Mouse (Mus musculus): Measurements from ENCODE around the gene Mical2. TPM values are rescaled to one million over a fixed set of nuclear protein-coding genes. Genes with fewer than 3 reads are reported as not detected.
A peak's percentile ranks its signal among the peaks of the same experiment; 100 is the strongest.

Gene Mical2
- total and polyA plus RNA-seq, 3 experiments = not detected

DNA sequence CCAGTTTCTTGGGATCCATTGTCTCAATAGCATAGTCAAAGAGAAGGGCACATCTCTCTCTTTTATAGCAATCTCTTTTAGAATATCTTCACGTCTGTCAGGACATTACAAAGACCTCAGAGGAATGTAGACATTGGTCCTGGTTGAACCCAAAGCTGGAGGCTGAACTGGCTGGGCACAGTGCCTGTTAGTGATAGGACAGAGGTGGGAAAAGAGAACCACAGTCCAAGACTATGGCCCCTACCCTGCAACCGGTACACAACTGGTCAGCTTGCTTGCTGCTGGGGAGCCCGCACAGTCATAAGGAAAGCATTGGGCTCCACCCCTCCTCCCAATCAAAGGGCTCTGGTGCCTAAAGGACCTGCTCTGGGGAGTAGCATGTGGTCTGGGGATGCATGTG lies 133.9 kb downstream of the Mical2 start:
- Histone ChIP-seq H3K36me3 (replicated peaks in 1 of 2; ENCODE audit: control insufficient read depth in 1 of 2, insufficient read depth in 1 of 2, low read length in 1 of 2) (no peaks in the 10 kb centered on the region), H3K4me2 (ENCODE audit: insufficient read depth, low read depth, poor library complexity, severe bottlenecking) (no peak overlapping the region), H3K4me3 (replicated peaks in 1 of 3; ENCODE audit: low read depth in 2 of 3, low read length in 2 of 3, poor library complexity in 1 of 3) (no peak overlapping the region), H3K9ac (ENCODE audit: insufficient read depth, low read depth) (no peak overlapping the region), H3K27ac (ENCODE audit: insufficient read depth, low read depth) (no peak overlapping the region), H3K27me3 (replicated peaks) (peaks cover 49% of the 10 kb centered on the region), H3K79me2 (replicated peaks; ENCODE audit: control insufficient read depth, extremely low read depth, insufficient read depth, poor library complexity, severe bottlenecking) (no peaks in the 10 kb centered on the region), H3K9me3 (replicated peaks; ENCODE audit: low read length) (no peaks in the 10 kb centered on the region), H3K4me1 (ENCODE audit: control insufficient read depth in 1 of 2, insufficient read depth in 2 of 2) (no peaks in the 10 kb centered on the region)
- in situ Hi-C loops (cut with MboI; ENCODE audit: low pct_ligation_motif_present, low pct_unique_long_range_greater_than_20kb, low sequenced_read_pairs) (no loop called here), dilution Hi-C loops (cut with MboI; ENCODE audit: extremely low pct_ligation_motif_present, extremely low pct_unique_long_range_greater_than_20kb, low sequenced_read_pairs) (no loop called here)
- DNase-seq (ENCODE audit: extremely low read depth) = no peak
- TF ChIP-seq IRF4 (IDR thresholded peaks at IDR 0.05; ENCODE audit: low read depth, low read length) (0 out of 2 replicates have a peak, but pooled peaks have one; percentile 28), BHLHE40 (IDR thresholded peaks at IDR 0.05; ENCODE audit: low read depth, low read length) (no peak)

DNA sequence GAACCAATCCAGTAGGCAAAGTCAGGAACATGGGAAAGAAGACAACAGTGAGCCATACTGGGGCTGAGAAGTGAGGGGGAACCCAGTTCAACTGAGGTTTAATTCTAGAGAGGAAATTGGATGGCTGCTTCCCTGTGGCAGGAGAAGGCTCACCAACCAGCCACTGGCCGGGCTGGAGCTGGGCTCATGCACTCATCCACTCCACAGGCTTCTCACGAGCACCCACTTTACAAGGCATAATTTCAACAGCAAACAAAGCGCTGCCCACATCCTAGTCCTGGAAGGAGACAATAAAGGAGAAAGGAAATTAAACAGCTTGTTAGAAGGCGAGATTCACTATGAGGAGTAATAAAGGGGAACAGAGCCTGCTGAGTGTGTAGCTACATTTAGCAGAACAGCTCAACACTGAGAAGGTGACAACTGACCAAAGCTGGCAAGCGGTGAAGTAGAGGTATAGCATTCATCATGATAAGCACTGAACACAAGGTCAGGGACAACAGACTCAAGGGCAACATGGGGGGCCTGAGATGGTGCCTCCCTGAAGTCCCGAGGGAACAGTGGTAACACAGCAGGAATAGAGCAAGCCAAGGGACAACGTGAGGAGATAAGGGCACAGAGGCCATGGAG lies 137.0 kb downstream of the Mical2 start:
- dilution Hi-C loops (cut with MboI; ENCODE audit: extremely low pct_ligation_motif_present, extremely low pct_unique_long_range_greater_than_20kb, low sequenced_read_pairs) = no loop called here
- no peak for TF ChIP-seq ZMIZ1 (IDR thresholded peaks at IDR 0.05; ENCODE audit: low read depth, low read length)
- no peak for TF ChIP-seq UBTF (IDR thresholded peaks at IDR 0.05; ENCODE audit: low read depth, low read length)
- no peak for TF ChIP-seq CHD1 (IDR thresholded peaks at IDR 0.05; ENCODE audit: low read depth, low read length)
- no peak for TF ChIP-seq MAZ (IDR thresholded peaks at IDR 0.05; ENCODE audit: low read depth, low read length)
- no peak for TF ChIP-seq ETS1 (conservative IDR thresholded peaks at IDR 0.05; ENCODE audit: low read depth, low read length)
- no peak for TF ChIP-seq TCF12 (IDR thresholded peaks at IDR 0.05; ENCODE audit: low read depth, low read length)
- TF ChIP-seq SIN3A (IDR thresholded peaks at IDR 0.05; ENCODE audit: low read length) = no peak
- TF ChIP-seq RAD21 (IDR thresholded peaks at IDR 0.05; ENCODE audit: low read depth, low read length) = no peak
- TF ChIP-seq MYC (IDR thresholded peaks at IDR 0.05; ENCODE audit: low read depth, low read length) = no peak
- TF ChIP-seq MEF2A (IDR thresholded peaks at IDR 0.05; ENCODE audit: borderline replicate concordance, low read depth, low read length) = no peak
- no peak for TF ChIP-seq MAFK (IDR thresholded peaks at IDR 0.05; ENCODE audit: insufficient replicate concordance, low read length)
- TF ChIP-seq CHD2 (IDR thresholded peaks at IDR 0.05; ENCODE audit: low read length) = no peak
- TF ChIP-seq KAT2A (IDR thresholded peaks at IDR 0.05; ENCODE audit: insufficient replicate concordance, low read length) = no peak
- no peak for TF ChIP-seq CTCF (conservative IDR thresholded peaks at IDR 0.05 in 1 of 2, IDR thresholded peaks at IDR 0.05 in 1 of 2; ENCODE audit: low read depth in 2 of 2, low read length in 2 of 2)
- in situ Hi-C loops (cut with MboI; ENCODE audit: low pct_ligation_motif_present, low pct_unique_long_range_greater_than_20kb, low sequenced_read_pairs) = no loop called here
- Histone ChIP-seq H3K9ac (ENCODE audit: insufficient read depth, low read depth) (no peak overlapping the region), H3K4me2 (ENCODE audit: insufficient read depth, low read depth, poor library complexity, severe bottlenecking) (no peak overlapping the region), H3K79me2 (replicated peaks; ENCODE audit: control insufficient read depth, extremely low read depth, insufficient read depth, poor library complexity, severe bottlenecking) (no peaks in the 10 kb centered on the region), H3K4me1 (ENCODE audit: control insufficient read depth in 1 of 2, insufficient read depth in 2 of 2) (no peaks in the 10 kb centered on the region), H3K9me3 (replicated peaks; ENCODE audit: low read length) (no peaks in the 10 kb centered on the region), H3K4me3 (replicated peaks in 1 of 3; ENCODE audit: low read depth in 2 of 3, low read length in 2 of 3, poor library complexity in 1 of 3) (no peak overlapping the region), H3K27me3 (replicated peaks) (peaks cover 41% of the 10 kb centered on the region), H3K27ac (ENCODE audit: insufficient read depth, low read depth) (no peak overlapping the region), H3K36me3 (replicated peaks in 1 of 2; ENCODE audit: control insufficient read depth in 1 of 2, insufficient read depth in 1 of 2, low read length in 1 of 2) (no peaks in the 10 kb centered on the region)
- DNase-seq (ENCODE audit: extremely low read depth) = no peak

All from CH12.LX (cell line).